Mouse (Mus musculus): Measurements from ENCODE around the gene Iqschfp.

GRCm38 (mm10) chr3:67930424-67931133 is 38.5 kb downstream of the Iqschfp start:
- no peak for TF ChIP-seq EP300 (IDR thresholded peaks at IDR 0.05; ENCODE audit: low read depth)
- no peak for TF ChIP-seq CTCF (IDR thresholded peaks at IDR 0.05; ENCODE audit: low read depth)
